Mouse (Mus musculus): ENCODE data around the gene Kcnq4. TPM values are rescaled to one million over a fixed set of nuclear protein-coding genes. Genes with fewer than 3 reads are reported as not detected.

Gene Kcnq4
- polyA plus RNA-seq, 1 experiment, result not detected

DNA sequence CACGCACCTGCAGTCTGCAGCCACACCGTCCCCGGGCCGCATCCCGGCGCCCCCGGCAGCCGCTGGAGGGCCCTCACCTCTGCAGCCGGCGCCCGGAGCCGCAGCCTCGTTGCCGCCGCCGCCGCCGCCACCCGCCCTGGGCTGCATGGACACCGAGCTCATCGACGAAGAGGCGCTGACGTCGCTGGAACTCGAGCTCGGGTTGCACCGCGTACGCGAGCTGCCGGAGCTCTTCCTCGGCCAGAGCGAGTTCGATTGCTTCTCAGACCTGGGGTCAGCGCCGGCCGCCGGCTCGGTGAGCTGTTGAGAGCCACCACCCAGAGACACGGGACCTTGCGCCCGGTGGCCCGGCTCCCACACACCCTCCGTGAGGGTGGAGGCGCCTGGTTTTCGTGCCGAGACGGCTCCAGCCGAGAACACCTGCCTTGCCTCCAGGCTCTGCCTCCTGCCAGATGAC, 81.3 kb downstream of the Kcnq4 start:
- no peak overlapping the region for H3K27ac ChIP-seq (ENCODE audit: insufficient read depth, low read depth, low read length)
- H3K4me3 ChIP-seq (ENCODE audit: insufficient read depth, low read length), result peak overlapping the region; percentile 61
- 0 out of 2 replicates have a peak, but pooled peaks cover 5% of the 10 kb centered on the region for H3K4me1 ChIP-seq (ENCODE audit: control insufficient read depth, insufficient read depth, low read length)
- no peak for TF ChIP-seq POLR2A (IDR thresholded peaks at IDR 0.05; ENCODE audit: borderline replicate concordance, low read depth, low read length)
- TF ChIP-seq CTCF (IDR thresholded peaks at IDR 0.05; ENCODE audit: low read depth, low read length), result no peak

DNA sequence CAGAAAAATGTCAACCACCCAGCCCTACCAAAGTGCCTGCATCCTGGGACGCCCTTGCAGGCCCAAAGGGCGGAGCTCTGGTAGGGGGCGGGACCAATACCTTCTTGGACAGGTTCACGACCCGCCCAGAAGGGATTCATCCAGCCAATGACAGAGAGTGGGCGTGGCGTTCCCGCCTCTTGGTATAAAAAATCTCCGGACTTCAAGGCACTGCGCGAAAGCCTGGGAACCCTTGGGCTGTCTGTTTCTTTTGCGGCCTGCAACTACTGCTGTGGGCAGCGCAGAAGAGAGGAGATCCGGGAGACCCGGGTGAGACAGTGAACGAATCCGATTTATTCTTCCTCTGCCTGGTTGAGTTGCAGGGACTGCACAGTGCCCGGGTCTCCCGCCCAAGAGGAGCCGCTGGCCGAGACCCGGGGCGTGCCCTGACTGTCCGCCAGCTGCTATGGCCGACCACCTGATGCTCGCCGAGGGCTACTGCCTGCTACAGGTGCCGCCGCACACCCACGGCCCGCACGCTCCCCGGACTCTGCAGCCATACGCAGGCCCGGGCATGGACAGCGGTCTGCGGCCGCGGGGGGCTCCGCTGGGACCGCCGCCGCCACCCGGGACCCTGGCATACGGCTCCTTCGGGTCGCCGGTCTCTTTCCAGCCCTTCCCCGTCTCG, 81.9 kb downstream of the Kcnq4 start, which contains the start of gene Cited4:
Cited4 (plus strand) TSS at position 215 of the 667 bp plus-strand sequence.
- Histone ChIP-seq H3K27ac (ENCODE audit: insufficient read depth, low read depth, low read length) (no peak within 1 kb of the TSS), H3K4me1 (ENCODE audit: control insufficient read depth, insufficient read depth, low read length) (0 out of 2 replicates have a peak, but pooled peaks cover 5% of the 10 kb centered on the region), H3K4me3 (ENCODE audit: insufficient read depth, low read length) (peak within 1 kb of the TSS; percentile 61)
- no peak for TF ChIP-seq CTCF (IDR thresholded peaks at IDR 0.05; ENCODE audit: low read depth, low read length)
- TF ChIP-seq POLR2A (IDR thresholded peaks at IDR 0.05; ENCODE audit: borderline replicate concordance, low read depth, low read length), result no peak

DNA sequence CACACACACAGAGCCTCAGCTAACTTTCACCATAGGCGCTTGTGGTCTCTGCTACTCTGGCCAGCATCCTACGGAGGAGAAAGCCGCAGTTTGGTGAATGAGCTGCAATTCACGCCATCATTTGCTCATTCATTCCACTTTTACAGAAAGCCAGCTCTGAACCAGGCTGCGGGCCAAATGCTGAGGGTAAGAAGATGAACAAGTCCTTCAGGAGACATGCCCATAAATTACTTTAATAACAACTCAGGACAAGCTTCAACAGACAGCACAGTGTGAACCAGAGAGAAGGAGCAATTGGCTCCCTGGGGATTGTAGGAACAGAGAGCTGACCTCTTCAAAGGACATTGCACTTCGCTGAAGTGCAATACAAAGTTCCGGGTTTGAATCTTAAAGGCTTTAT, 82.6 kb downstream of the Kcnq4 start:
- TF ChIP-seq POLR2A (IDR thresholded peaks at IDR 0.05; ENCODE audit: borderline replicate concordance, low read depth, low read length) (no peak), CTCF (IDR thresholded peaks at IDR 0.05; ENCODE audit: low read depth, low read length) (no peak)
- Histone ChIP-seq H3K4me3 (ENCODE audit: insufficient read depth, low read length) (no peak overlapping the region), H3K27ac (ENCODE audit: insufficient read depth, low read depth, low read length) (no peak overlapping the region), H3K4me1 (ENCODE audit: control insufficient read depth, insufficient read depth, low read length) (0 out of 2 replicates have a peak, but pooled peaks cover 5% of the 10 kb centered on the region)

DNA sequence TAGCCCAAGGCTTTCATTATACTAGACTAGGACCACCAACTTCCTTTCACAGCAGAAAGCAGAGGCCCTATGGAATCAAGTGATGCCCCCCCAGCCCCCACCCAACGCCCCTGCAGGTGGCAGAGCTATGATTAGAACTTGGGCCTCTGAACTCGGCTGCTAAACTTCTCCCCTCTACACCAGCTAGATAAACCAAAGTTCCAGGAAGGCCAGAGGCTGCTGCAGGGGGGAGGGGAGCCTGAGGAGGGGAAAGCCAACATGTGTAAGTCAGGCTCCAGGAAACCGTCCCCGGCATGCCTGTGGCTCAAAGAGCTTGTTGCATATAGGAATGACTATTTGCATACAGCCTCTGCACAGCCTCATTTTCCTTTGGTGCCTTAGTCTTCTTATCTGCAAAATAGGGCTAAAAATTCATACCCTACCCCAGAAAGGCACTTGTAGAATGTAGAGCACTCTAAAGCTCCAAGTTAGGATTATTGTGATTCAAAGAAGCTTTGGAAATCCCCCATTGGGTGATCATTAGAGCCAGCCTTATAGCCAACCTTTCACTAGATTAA, 83.2 kb downstream of the Kcnq4 start:
- no peak overlapping the region for H3K27ac ChIP-seq (ENCODE audit: insufficient read depth, low read depth, low read length)
- TF ChIP-seq CTCF (IDR thresholded peaks at IDR 0.05; ENCODE audit: low read depth, low read length) (no peak), POLR2A (IDR thresholded peaks at IDR 0.05; ENCODE audit: borderline replicate concordance, low read depth, low read length) (no peak)
- no peak overlapping the region for H3K4me3 ChIP-seq (ENCODE audit: insufficient read depth, low read length)
- H3K4me1 ChIP-seq (ENCODE audit: control insufficient read depth, insufficient read depth, low read length), result 0 out of 2 replicates have a peak, but pooled peaks cover 5% of the 10 kb centered on the region

DNA sequence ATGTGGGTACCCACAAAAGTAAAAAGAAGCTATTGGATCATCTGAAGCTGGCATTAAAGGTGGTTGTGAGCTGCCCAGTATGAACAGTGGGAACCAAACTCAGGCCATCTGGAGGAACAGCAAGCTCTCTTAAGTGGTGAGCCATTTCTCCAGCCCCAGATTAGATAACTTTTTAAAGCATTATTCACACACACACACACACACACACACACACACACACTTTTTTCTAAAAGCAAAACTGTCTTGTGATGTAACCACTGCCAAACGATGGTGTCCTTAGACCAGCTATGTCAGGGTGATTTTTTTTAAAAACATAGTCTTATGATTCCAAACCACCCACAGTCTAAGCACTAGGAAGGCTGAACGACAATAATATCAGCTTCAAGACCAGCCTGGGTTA, 83.8 kb downstream of the Kcnq4 start:
- H3K27ac ChIP-seq (ENCODE audit: insufficient read depth, low read depth, low read length), result no peak overlapping the region

DNA sequence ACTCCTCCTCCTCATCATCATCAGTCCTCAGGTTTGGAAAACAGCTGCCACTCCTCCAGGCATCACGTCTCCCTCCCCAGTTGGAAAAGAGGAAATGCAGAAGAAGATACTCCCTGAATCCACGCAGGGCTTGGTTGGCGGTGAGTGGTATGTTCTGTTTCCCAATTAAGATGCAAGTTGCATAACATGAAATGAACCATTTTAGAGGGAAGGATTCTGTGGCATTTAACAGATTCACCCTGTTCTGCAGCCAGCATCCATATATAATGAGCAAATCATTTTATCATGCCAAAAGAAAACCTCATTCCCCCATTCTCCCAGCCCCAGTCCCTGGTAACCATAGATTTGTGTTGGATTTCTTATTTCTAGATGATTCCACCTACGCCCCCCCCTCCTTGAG, 87.9 kb downstream of the Kcnq4 start:
- 0 out of 2 replicates have a peak, but pooled peaks cover 2% of the 10 kb centered on the region for H3K4me1 ChIP-seq (ENCODE audit: control insufficient read depth, insufficient read depth, low read length)
- no peak for TF ChIP-seq POLR2A (IDR thresholded peaks at IDR 0.05; ENCODE audit: borderline replicate concordance, low read depth, low read length)
- no peak for TF ChIP-seq CTCF (IDR thresholded peaks at IDR 0.05; ENCODE audit: low read depth, low read length)
- H3K27ac ChIP-seq (ENCODE audit: insufficient read depth, low read depth, low read length), result no peak overlapping the region
- no peak overlapping the region for H3K4me3 ChIP-seq (ENCODE audit: insufficient read depth, low read length)

More for the DNA sequence above, 83.8 kb downstream of the Kcnq4 start:
- Histone ChIP-seq H3K4me3 (ENCODE audit: insufficient read depth, low read length) (no peak overlapping the region), H3K4me1 (ENCODE audit: control insufficient read depth, insufficient read depth, low read length) (0 out of 2 replicates have a peak, but pooled peaks cover 5% of the 10 kb centered on the region)
- TF ChIP-seq CTCF (IDR thresholded peaks at IDR 0.05; ENCODE audit: low read depth, low read length) (no peak), POLR2A (IDR thresholded peaks at IDR 0.05; ENCODE audit: borderline replicate concordance, low read depth, low read length) (no peak)

DNA sequence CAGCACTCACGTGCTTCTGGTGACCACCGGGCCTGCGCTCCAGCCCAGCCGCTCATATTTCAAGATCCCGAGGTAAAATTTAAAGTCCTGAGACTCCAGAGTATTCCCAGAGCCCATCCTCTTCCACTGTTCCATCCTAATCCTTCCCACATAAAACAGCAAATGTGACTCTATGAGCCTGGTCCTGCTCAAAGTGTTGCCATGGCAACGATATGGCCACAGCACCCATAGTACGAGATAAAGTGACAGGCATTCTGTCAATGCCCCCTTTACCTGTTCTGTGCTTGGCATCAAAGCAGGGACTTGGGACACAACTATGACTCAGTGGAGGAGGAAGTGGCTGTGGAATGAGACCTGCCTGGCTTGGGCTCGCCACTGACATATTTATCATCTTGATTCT, 92.5 kb downstream of the Kcnq4 start:
- H3K4me1 ChIP-seq (ENCODE audit: control insufficient read depth, insufficient read depth, low read length), result no peaks in the 10 kb centered on the region
- no peak overlapping the region for H3K4me3 ChIP-seq (ENCODE audit: insufficient read depth, low read length)
- no peak overlapping the region for H3K27ac ChIP-seq (ENCODE audit: insufficient read depth, low read depth, low read length)
- no peak for TF ChIP-seq POLR2A (IDR thresholded peaks at IDR 0.05; ENCODE audit: borderline replicate concordance, low read depth, low read length)
- no peak for TF ChIP-seq CTCF (IDR thresholded peaks at IDR 0.05; ENCODE audit: low read depth, low read length)

DNA sequence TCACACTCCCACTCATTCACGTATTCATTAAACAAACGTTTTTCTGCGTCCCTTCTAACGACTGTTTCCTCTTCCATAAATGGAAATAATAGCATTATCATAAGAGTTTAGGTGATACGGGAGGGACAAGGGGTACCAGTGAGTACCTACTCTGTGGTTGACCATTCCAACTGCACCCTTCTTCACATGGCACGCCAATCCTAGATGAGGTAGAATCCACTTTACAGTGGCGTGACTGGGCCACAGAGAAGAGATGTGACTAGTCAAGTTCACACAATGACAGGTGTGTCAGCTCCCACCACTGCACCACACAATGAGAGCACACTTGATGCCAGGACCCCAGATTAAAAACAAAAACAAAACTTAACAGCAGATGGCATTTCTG, 98.2 kb downstream of the Kcnq4 start:
- Histone ChIP-seq H3K4me3 (ENCODE audit: insufficient read depth, low read length) (no peak overlapping the region), H3K27ac (ENCODE audit: insufficient read depth, low read depth, low read length) (no peak overlapping the region), H3K4me1 (ENCODE audit: control insufficient read depth, insufficient read depth, low read length) (peaks cover 2% of the 10 kb centered on the region; the same call in 1 of the 2 replicates)
- TF ChIP-seq POLR2A (IDR thresholded peaks at IDR 0.05; ENCODE audit: borderline replicate concordance, low read depth, low read length) (no peak), CTCF (IDR thresholded peaks at IDR 0.05; ENCODE audit: low read depth, low read length) (no peak)

DNA sequence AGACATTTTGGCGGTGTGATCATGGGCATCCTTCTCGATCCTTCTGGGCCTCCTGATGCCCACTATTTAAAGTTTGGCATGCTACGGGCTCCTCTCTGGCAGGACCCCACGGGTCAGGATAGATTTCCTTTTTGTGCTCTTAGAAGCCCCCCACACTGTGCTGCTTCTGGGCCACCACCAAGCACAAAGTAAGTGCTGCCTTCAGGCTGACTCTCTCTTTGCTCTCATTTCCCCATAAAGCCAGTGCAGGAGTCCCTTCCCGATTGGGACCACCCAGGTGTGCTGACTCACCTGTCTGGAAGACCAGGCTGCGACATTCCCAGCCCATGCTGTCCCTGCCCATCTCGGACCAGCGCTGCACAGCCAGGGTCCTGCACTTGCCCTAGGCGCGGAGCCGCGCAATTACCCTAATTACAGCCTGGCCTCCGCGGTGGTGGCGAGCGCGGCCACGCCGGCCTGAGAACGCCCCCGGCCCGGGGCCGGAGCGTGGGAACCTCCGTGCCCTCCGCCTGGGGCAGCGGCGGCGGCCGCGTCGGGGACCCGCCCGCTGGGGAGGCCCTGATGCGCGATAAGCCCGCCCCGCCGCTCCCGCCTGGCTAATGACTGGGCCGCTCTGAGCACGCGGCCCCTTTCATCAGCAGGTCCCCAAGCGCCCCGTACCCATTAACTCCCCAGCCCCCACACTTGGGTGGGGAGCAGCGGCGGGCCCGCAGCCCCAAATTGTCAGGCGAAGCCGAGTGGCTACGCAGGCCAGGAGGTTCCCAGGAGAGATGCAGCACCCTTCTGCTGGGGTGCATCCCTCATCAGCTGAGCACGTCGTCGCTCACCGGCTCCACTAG, 98.8 kb downstream of the Kcnq4 start:
- Histone ChIP-seq H3K4me1 (ENCODE audit: control insufficient read depth, insufficient read depth, low read length) (peaks cover 4% of the 10 kb centered on the region), H3K27ac (ENCODE audit: insufficient read depth, low read depth, low read length) (no peak overlapping the region), H3K4me3 (ENCODE audit: insufficient read depth, low read length) (no peak overlapping the region)
- TF ChIP-seq CTCF (IDR thresholded peaks at IDR 0.05; ENCODE audit: low read depth, low read length) (no peak), POLR2A (IDR thresholded peaks at IDR 0.05; ENCODE audit: borderline replicate concordance, low read depth, low read length) (no peak)

Other genes with a start within 250 kb of the Kcnq4 start
- not detected in 2 replicates for gene Slfnl1, start 216.4 kb downstream of the Kcnq4 start, polyA plus RNA-seq (2012; ENCODE audit: insufficient read depth, insufficient read length, missing spikeins)
- gene Ctps, start 178.3 kb downstream of the Kcnq4 start, polyA plus RNA-seq (2012; ENCODE audit: insufficient read depth, insufficient read length, missing spikeins), result 2.1 and 2.7 TPM in 2 replicates
- gene Gm8439, start 159.9 kb downstream of the Kcnq4 start, polyA plus RNA-seq (2012; ENCODE audit: insufficient read depth, insufficient read length, missing spikeins), result not detected in 2 replicates
- gene Cited4, start 82.0 kb downstream of the Kcnq4 start, polyA plus RNA-seq (2012; ENCODE audit: insufficient read depth, insufficient read length, missing spikeins), result not detected in 2 replicates
- 30.5 and 35.4 TPM in 2 replicates for gene Nfyc, start 83.0 kb upstream of the Kcnq4 start, polyA plus RNA-seq (2012; ENCODE audit: insufficient read depth, insufficient read length, missing spikeins)
- gene Rims3, start 106.2 kb upstream of the Kcnq4 start, polyA plus RNA-seq (2012; ENCODE audit: insufficient read depth, insufficient read length, missing spikeins), result 1.9 and 2.3 TPM in 2 replicates
- gene Exo5, start 176.4 kb upstream of the Kcnq4 start, polyA plus RNA-seq (2012; ENCODE audit: insufficient read depth, insufficient read length, missing spikeins), result 19.3 and 20.1 TPM in 2 replicates
- gene Zfp69, start 203.1 kb upstream of the Kcnq4 start, polyA plus RNA-seq (2012; ENCODE audit: insufficient read depth, insufficient read length, missing spikeins), result 2.0 and 2.4 TPM in 2 replicates

Data from bone marrow macrophage, adult 2 months (primary cell).